Mouse (Mus musculus): ENCODE data around the gene Ttc32. TPM values are rescaled to one million over a fixed set of nuclear protein-coding genes. Genes with fewer than 3 reads are reported as not detected.

The Ttc32 gene
- polyA plus RNA-seq, 1 experiment from 2014 or later = 20.4 TPM

GRCm38 (mm10) chr12:9052075-9052829, 22.5 kb downstream of the Ttc32 start:
- DNase-seq (ENCODE audit: low spot score) = peak; percentile 82
- Histone ChIP-seq H3K4me3 (no peak overlapping the region), H3K27ac (no peak overlapping the region), H3K36me3 (no peaks in the 10 kb centered on the region), H3K27me3 (ENCODE audit: insufficient read depth, poor library complexity, severe bottlenecking) (no peaks in the 10 kb centered on the region), H3K9me3 (no peaks in the 10 kb centered on the region), H3K4me1 (replicated peaks) (no peaks in the 10 kb centered on the region)
- 58% methylated on average over 8 of the region's 8 CpGs for WGBS

DNA sequence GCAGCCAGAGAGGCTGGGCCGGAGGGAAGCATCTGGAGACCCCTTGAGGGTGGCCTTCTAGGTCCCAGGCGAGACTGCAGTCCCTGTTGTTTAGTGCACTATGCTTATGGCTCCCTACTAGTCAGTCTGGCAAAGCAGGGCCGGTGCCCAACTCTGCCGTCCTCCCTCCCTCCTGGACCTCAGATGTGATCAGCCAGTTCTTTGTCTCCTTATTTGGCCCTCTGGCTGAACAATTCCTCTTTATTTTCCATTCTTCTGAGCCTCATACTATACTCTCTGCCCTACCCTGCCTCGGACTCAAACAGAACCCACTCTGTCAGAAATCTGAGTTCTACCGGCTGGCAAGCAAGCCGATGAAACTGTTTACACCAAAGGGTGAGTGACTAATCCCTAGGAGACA, 23.5 kb downstream of the Ttc32 start:
- H3K36me3 ChIP-seq = no peaks in the 10 kb centered on the region
- no peaks in the 10 kb centered on the region for H3K4me1 ChIP-seq (replicated peaks)
- WGBS = 59% methylated on average over 7 of the region's 7 CpGs
- no peaks in the 10 kb centered on the region for H3K27me3 ChIP-seq (ENCODE audit: insufficient read depth, poor library complexity, severe bottlenecking)
- H3K27ac ChIP-seq = peak overlapping the region; percentile 50; the same call in 1 of the 2 replicates
- DNase-seq (ENCODE audit: low spot score) = no peak
- H3K9me3 ChIP-seq = no peaks in the 10 kb centered on the region
- no peak overlapping the region for H3K4me3 ChIP-seq

DNA sequence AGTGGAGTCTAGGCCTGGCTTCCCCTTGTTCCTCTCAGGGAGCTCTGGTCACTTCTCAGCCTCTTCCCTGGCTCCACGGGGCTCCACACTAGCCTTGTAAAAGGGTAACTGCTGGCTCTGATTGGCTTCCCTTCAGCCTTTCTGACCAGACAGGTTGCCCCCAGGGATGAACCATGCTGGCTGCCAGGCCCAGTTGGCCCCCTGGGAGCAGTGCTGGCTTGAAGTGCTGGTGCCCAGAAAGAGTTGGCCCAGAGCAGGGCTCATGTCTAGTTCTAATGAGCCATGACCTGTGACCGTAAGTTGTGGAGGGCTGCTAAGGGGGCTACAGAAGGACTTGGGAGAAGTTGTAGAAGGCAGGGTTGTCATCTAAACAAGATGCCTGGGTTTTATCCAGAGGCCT, 24.2 kb downstream of the Ttc32 start:
- H3K4me3 ChIP-seq = no peak overlapping the region
- 70% methylated on average over 2 of the region's 2 CpGs for WGBS
- no peaks in the 10 kb centered on the region for H3K4me1 ChIP-seq (replicated peaks)
- DNase-seq (ENCODE audit: low spot score) = no peak
- H3K9me3 ChIP-seq = no peaks in the 10 kb centered on the region
- no peak overlapping the region for H3K27ac ChIP-seq
- H3K36me3 ChIP-seq = no peaks in the 10 kb centered on the region
- H3K27me3 ChIP-seq (ENCODE audit: insufficient read depth, poor library complexity, severe bottlenecking) = no peaks in the 10 kb centered on the region

GRCm38 (mm10) chr12:9055269-9055668, 25.5 kb downstream of the Ttc32 start:
- WGBS = 75% methylated on average over 11 of the region's 11 CpGs
- Histone ChIP-seq H3K36me3 (no peaks in the 10 kb centered on the region), H3K27me3 (ENCODE audit: insufficient read depth, poor library complexity, severe bottlenecking) (no peaks in the 10 kb centered on the region), H3K9me3 (no peaks in the 10 kb centered on the region), H3K4me1 (replicated peaks) (no peaks in the 10 kb centered on the region), H3K4me3 (no peak overlapping the region), H3K27ac (no peak overlapping the region)
- DNase-seq (ENCODE audit: low spot score) = no peak

DNA sequence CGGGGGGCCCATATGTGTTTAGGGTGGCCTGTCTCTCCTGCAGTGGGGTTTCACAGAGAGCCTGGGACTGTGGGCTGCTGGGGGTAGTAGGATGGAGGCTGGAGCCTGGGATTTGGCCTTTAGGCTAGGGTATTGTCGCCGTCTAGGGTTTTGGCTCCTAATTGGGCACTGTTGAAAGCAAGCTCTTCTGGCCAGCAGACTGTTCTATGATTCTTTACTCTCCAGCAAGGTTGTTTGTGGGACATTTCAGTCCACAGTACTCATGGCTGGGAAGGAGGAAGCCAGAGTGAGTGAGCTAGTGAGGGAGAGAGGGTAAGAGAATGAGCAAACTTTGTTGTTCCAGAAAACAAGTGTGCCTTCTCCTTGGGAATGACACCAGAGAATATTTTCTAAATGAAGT, 29.7 kb downstream of the Ttc32 start:
- DNase-seq (ENCODE audit: low spot score) = no peak

GRCm38 (mm10) chr12:9059965-9060364, 30.2 kb downstream of the Ttc32 start:
- Histone ChIP-seq H3K36me3 (no peaks in the 10 kb centered on the region), H3K4me1 (replicated peaks) (no peaks in the 10 kb centered on the region), H3K27me3 (ENCODE audit: insufficient read depth, poor library complexity, severe bottlenecking) (no peaks in the 10 kb centered on the region), H3K4me3 (no peak overlapping the region), H3K27ac (no peak overlapping the region), H3K9me3 (no peaks in the 10 kb centered on the region)
- WGBS = 91% methylated on average over 9 of the region's 9 CpGs
- no peak for DNase-seq (ENCODE audit: low spot score)

More for the DNA sequence above, 29.7 kb downstream of the Ttc32 start:
- H3K4me3 ChIP-seq = no peak overlapping the region
- H3K27ac ChIP-seq = no peak overlapping the region
- WGBS = 91% methylated on average over 3 of the region's 3 CpGs
- H3K27me3 ChIP-seq (ENCODE audit: insufficient read depth, poor library complexity, severe bottlenecking) = no peaks in the 10 kb centered on the region
- no peaks in the 10 kb centered on the region for H3K36me3 ChIP-seq
- no peaks in the 10 kb centered on the region for H3K4me1 ChIP-seq (replicated peaks)
- no peaks in the 10 kb centered on the region for H3K9me3 ChIP-seq

DNA sequence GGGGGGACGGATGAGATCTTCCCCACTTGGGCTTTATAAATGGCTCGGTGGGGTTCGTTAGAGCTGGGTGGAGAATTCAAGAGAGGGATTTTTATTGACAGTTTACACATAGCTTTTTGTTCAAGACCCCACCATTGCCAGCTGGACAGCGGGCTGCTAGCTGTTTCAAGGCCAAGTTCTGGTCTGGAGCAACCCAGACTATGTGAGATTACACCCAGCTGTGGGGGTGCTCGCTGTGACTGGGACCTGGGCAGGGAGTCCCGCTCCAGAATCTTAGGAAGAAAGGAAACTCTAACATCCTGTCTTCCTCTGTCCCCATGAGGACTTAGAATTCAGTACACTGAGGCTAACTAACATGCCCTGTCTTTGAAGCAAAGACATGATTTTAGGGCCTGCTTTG, 33.8 kb downstream of the Ttc32 start:
- WGBS = 86% methylated on average over 6 of the region's 6 CpGs
- Histone ChIP-seq H3K4me3 (no peak overlapping the region), H3K9me3 (no peaks in the 10 kb centered on the region), H3K36me3 (no peaks in the 10 kb centered on the region), H3K27ac (no peak overlapping the region), H3K4me1 (replicated peaks) (no peaks in the 10 kb centered on the region), H3K27me3 (ENCODE audit: insufficient read depth, poor library complexity, severe bottlenecking) (no peaks in the 10 kb centered on the region)
- no peak for DNase-seq (ENCODE audit: low spot score)

- Histone ChIP-seq H3K4me1 (replicated peaks) (no peaks in the 10 kb centered on the region), H3K36me3 (no peaks in the 10 kb centered on the region)
- 95% methylated on average over 1 of the region's 1 CpGs for WGBS
These were observed 41.3 kb downstream of the Ttc32 start for GRCm38 (mm10) chr12:9071058-9071457.

DNA sequence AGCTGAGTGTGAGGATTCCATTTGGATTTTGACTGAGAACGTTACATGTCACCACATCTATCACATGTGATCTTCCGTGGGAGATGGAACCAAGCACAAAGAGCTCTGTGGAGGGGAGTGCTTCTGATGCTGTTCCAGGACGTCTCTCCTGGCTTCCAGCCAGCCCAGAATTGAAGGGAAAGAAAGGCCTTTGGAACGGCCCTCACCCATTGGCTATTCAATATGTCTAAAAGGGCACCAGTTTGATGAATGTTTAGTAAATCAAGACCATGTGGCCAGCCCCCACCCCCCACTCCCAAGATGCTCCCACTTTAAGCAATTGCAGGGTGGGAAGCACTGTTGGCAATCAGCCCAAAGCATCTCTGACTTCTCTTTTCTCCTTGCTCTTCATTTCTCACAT, 41.7 kb downstream of the Ttc32 start:
- Histone ChIP-seq H3K27me3 (ENCODE audit: insufficient read depth, poor library complexity, severe bottlenecking) (no peaks in the 10 kb centered on the region), H3K4me3 (no peak overlapping the region), H3K9me3 (no peaks in the 10 kb centered on the region), H3K27ac (no peak overlapping the region), H3K36me3 (no peaks in the 10 kb centered on the region), H3K4me1 (replicated peaks) (no peaks in the 10 kb centered on the region)
- WGBS = 73% methylated on average over 4 of the region's 4 CpGs
- no peak for DNase-seq (ENCODE audit: low spot score)

More at GRCm38 (mm10) chr12:9071058-9071457, 41.3 kb downstream of the Ttc32 start:
- no peak overlapping the region for H3K27ac ChIP-seq
- H3K4me3 ChIP-seq = no peak overlapping the region
- no peak for DNase-seq (ENCODE audit: low spot score)
- no peaks in the 10 kb centered on the region for H3K27me3 ChIP-seq (ENCODE audit: insufficient read depth, poor library complexity, severe bottlenecking)
- H3K9me3 ChIP-seq = no peaks in the 10 kb centered on the region

DNA sequence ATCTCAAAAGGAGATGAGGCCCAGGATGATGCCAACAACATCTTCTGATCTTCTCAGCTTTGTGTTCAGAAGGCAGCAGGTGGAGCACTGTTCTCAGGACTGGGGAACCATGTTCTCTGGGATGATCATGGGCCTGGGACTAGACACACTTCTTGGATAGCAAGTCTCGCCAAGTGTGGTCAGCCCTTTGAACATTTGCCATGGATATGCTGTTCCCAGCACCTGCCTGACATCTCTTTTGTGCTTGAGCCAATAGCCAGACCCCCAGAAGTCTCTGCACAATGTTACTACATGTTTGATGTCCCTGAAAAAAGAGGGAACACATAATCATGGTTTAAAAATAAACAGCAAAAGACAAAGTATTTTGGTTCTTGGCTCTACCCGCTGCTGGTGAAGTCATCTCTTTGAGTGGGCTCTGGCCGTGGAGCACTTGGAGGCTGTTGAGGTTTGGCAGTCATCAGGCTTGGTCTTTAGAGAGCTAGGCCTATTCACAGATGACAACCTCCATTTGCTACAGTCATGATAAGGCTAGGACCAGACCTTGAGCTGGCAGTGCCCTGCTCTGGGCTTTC, 47.8 kb downstream of the Ttc32 start:
- Histone ChIP-seq H3K36me3 (no peaks in the 10 kb centered on the region), H3K27ac (no peak overlapping the region), H3K27me3 (ENCODE audit: insufficient read depth, poor library complexity, severe bottlenecking) (no peaks in the 10 kb centered on the region), H3K4me1 (replicated peaks) (no peaks in the 10 kb centered on the region), H3K4me3 (no peak overlapping the region), H3K9me3 (no peaks in the 10 kb centered on the region)
- DNase-seq (ENCODE audit: low spot score) = no peak
- WGBS = 91% methylated on average over 3 of the region's 3 CpGs

DNA sequence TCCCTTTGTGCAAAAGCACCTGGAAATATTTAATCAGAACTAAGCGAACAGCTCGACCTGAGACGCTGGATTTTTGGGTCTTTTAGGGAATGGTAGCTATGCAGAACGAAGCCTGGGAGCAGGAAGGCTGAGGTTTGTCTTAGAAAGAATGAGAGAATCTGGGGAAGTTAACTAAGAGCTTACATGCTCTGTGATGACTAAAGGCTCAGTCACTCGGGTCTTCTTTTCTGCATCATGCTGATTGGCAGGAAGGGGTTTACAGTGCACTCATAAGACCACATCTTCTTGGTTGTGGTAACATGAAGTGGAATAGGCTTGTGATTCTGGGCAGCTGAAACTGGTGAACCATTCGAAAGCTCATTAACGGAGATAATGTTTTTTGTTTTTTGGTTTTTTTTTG, 60.4 kb downstream of the Ttc32 start:
- H3K36me3 ChIP-seq = no peaks in the 10 kb centered on the region
- no peaks in the 10 kb centered on the region for H3K27me3 ChIP-seq (ENCODE audit: insufficient read depth, poor library complexity, severe bottlenecking)
- 80% methylated on average over 7 of the region's 7 CpGs for WGBS
- H3K4me1 ChIP-seq (replicated peaks) = no peaks in the 10 kb centered on the region
- H3K27ac ChIP-seq = no peak overlapping the region
- no peak overlapping the region for H3K4me3 ChIP-seq
- no peak for DNase-seq (ENCODE audit: low spot score)
- no peaks in the 10 kb centered on the region for H3K9me3 ChIP-seq
